Mouse (Mus musculus) neutrophil, adult 83 days (primary cell): ENCODE measurements around the gene Cdv3. TPM values are rescaled to one million over a fixed set of nuclear protein-coding genes. Genes with fewer than 3 reads are reported as not detected.

Source experiments
- total RNA-seq, 2 experiments: library from RNA; stranded (reverse); gene quantifications; one replicate each; pipeline ENCODE4 v1.2.4; 2023

Cdv3 gene
- total RNA-seq: 10 to 100 TPM; 78.9 to 80.9 TPM

GRCm38 (mm10) chr9:103365290-103366247 is at the start of gene Cdv3:
Gene Cdv3 (minus strand): TSS chr9:103365840.

GRCm38 (mm10) chr9:103304927-103305326 is 60.7 kb downstream of the Cdv3 start, which contains the start of the genes 1300017J02Rik and Topbp1:
Gene 1300017J02Rik (minus strand): TSS chr9:103305082.
Gene Topbp1 (plus strand): TSS chr9:103305215.

Other genes with a start within 250 kb of the Cdv3 start
- gene Srprb, start 163.7 kb downstream of the Cdv3 start, total RNA-seq: 1 to 10 TPM; 7.3 to 8.7 TPM
- gene Gm20425, start 135.5 kb downstream of the Cdv3 start, total RNA-seq: 1 to 10 TPM; 1.8 to 6.0 TPM
- 10 to 100 TPM; 96.1 to 98.7 TPM for gene Trf, start 135.4 kb downstream of the Cdv3 start, total RNA-seq
- 1 to 10 TPM; 2.0 to 4.9 TPM for gene 1300017J02Rik, start 60.8 kb downstream of the Cdv3 start, total RNA-seq
- 10 to 100 TPM; 81.9 to 84.5 TPM for gene Topbp1, start 60.6 kb downstream of the Cdv3 start, total RNA-seq
- 1 to 10 TPM in 1 of 2 experiments, not detected in 1; 1.6 TPM for gene Bfsp2, start 114.6 kb upstream of the Cdv3 start, total RNA-seq